Mouse (Mus musculus): ENCODE data around the gene Zdhhc25. TPM values are rescaled to one million over a fixed set of nuclear protein-coding genes. Genes with fewer than 3 reads are reported as not detected.

The Zdhhc25 gene
- polyA plus RNA-seq (2014; fragmentation: Nextera tagmentation; extraction: Ambion mirVana), result not detected in 2 replicates

GRCm38 (mm10) chr15:88600002-88600401, at the start of gene Zdhhc25:
Gene Zdhhc25 (plus strand): TSS chr15:88600302.
- Histone ChIP-seq H3K4me1 (replicated peaks; ENCODE audit: control insufficient read depth, insufficient read depth, low read length) (no peaks in the 10 kb centered on the region), H3K4me2 (replicated peaks; ENCODE audit: low read depth, low read length) (no peak within 1 kb of the TSS), H3K27me3 (ENCODE audit: control insufficient read depth, insufficient read depth, low read length) (no peaks in the 10 kb centered on the region), H3K9ac (ENCODE audit: low read depth, low read length) (no peak within 1 kb of the TSS), H3K27ac (ENCODE audit: low read depth, low read length) (no peak within 1 kb of the TSS), H3K9me3 (ENCODE audit: control insufficient read depth, low read length) (no peaks in the 10 kb centered on the region), H3K36me3 (ENCODE audit: control insufficient read depth, insufficient read depth, low read length) (no peaks in the 10 kb centered on the region), H3K4me3 (ENCODE audit: low read depth, low read length) (no peak within 1 kb of the TSS)
- 84% methylated on average over 4 of the region's 4 CpGs for WGBS
- DNase-seq (ENCODE audit: low spot score), result no peak
- no peak for ATAC-seq (ENCODE audit: low FRiP score)

GRCm38 (mm10) chr15:88552852-88553251, 47.2 kb upstream of the Zdhhc25 start:
- H3K36me3 ChIP-seq (ENCODE audit: control insufficient read depth, insufficient read depth, low read length), result no peaks in the 10 kb centered on the region
- no peaks in the 10 kb centered on the region for H3K9me3 ChIP-seq (ENCODE audit: control insufficient read depth, low read length)
- no peak overlapping the region for H3K4me2 ChIP-seq (replicated peaks; ENCODE audit: low read depth, low read length)
- no peak overlapping the region for H3K27ac ChIP-seq (ENCODE audit: low read depth, low read length)
- no peak overlapping the region for H3K9ac ChIP-seq (ENCODE audit: low read depth, low read length)
- ATAC-seq (ENCODE audit: low FRiP score), result no peak
- H3K4me3 ChIP-seq (ENCODE audit: low read depth, low read length), result no peak overlapping the region
- H3K4me1 ChIP-seq (replicated peaks; ENCODE audit: control insufficient read depth, insufficient read depth, low read length), result no peaks in the 10 kb centered on the region
- no peak for DNase-seq (ENCODE audit: low spot score)
- WGBS, result 91% methylated on average over 9 of the region's 9 CpGs
- no peaks in the 10 kb centered on the region for H3K27me3 ChIP-seq (ENCODE audit: control insufficient read depth, insufficient read depth, low read length)

- 20% methylated on average over 8 of the region's 8 CpGs for WGBS
- Histone ChIP-seq H3K9me3 (ENCODE audit: control insufficient read depth, low read length) (no peaks in the 10 kb centered on the region), H3K4me2 (replicated peaks; ENCODE audit: low read depth, low read length) (no peak overlapping the region), H3K36me3 (ENCODE audit: control insufficient read depth, insufficient read depth, low read length) (no peaks in the 10 kb centered on the region), H3K27me3 (ENCODE audit: control insufficient read depth, insufficient read depth, low read length) (no peaks in the 10 kb centered on the region), H3K9ac (ENCODE audit: low read depth, low read length) (no peak overlapping the region), H3K27ac (ENCODE audit: low read depth, low read length) (no peak overlapping the region), H3K4me3 (ENCODE audit: low read depth, low read length) (no peak overlapping the region), H3K4me1 (replicated peaks; ENCODE audit: control insufficient read depth, insufficient read depth, low read length) (no peaks in the 10 kb centered on the region)
- peak; percentile 71 for DNase-seq (ENCODE audit: low spot score)
- ATAC-seq (ENCODE audit: low FRiP score), result no peak
Measured at GRCm38 (mm10) chr15:88555476-88555875, 44.6 kb upstream of the Zdhhc25 start.

GRCm38 (mm10) chr15:88560637-88561036, 39.5 kb upstream of the Zdhhc25 start:
- H3K4me3 ChIP-seq (ENCODE audit: low read depth, low read length), result no peak overlapping the region
- ATAC-seq (ENCODE audit: low FRiP score), result no peak

GRCm38 (mm10) chr15:88561058-88561730, 38.9 kb upstream of the Zdhhc25 start:
- Histone ChIP-seq H3K9ac (ENCODE audit: low read depth, low read length) (no peak overlapping the region), H3K4me3 (ENCODE audit: low read depth, low read length) (no peak overlapping the region), H3K27ac (ENCODE audit: low read depth, low read length) (peak overlapping the region; percentile 21; the same call in 1 of the 2 replicates), H3K4me2 (replicated peaks; ENCODE audit: low read depth, low read length) (peak overlapping the region; percentile 30), H3K9me3 (ENCODE audit: control insufficient read depth, low read length) (no peaks in the 10 kb centered on the region), H3K4me1 (replicated peaks; ENCODE audit: control insufficient read depth, insufficient read depth, low read length) (no peaks in the 10 kb centered on the region), H3K27me3 (ENCODE audit: control insufficient read depth, insufficient read depth, low read length) (no peaks in the 10 kb centered on the region), H3K36me3 (ENCODE audit: control insufficient read depth, insufficient read depth, low read length) (no peaks in the 10 kb centered on the region)
- DNase-seq (ENCODE audit: low spot score) (peak; percentile 69), ATAC-seq (ENCODE audit: low FRiP score) (peak; percentile 63)
- 2% methylated on average over 22 of the region's 22 CpGs for WGBS

More at GRCm38 (mm10) chr15:88560637-88561036, 39.5 kb upstream of the Zdhhc25 start:
- DNase-seq (ENCODE audit: low spot score), result peak; percentile 25
- H3K9me3 ChIP-seq (ENCODE audit: control insufficient read depth, low read length), result no peaks in the 10 kb centered on the region
- H3K4me2 ChIP-seq (replicated peaks; ENCODE audit: low read depth, low read length), result peak overlapping the region; percentile 30; the same call in 1 of the 2 replicates
- WGBS, result 64% methylated on average over 6 of the region's 6 CpGs
- H3K36me3 ChIP-seq (ENCODE audit: control insufficient read depth, insufficient read depth, low read length), result no peaks in the 10 kb centered on the region
- H3K27ac ChIP-seq (ENCODE audit: low read depth, low read length), result no peak overlapping the region
- H3K4me1 ChIP-seq (replicated peaks; ENCODE audit: control insufficient read depth, insufficient read depth, low read length), result no peaks in the 10 kb centered on the region
- no peaks in the 10 kb centered on the region for H3K27me3 ChIP-seq (ENCODE audit: control insufficient read depth, insufficient read depth, low read length)
- no peak overlapping the region for H3K9ac ChIP-seq (ENCODE audit: low read depth, low read length)

GRCm38 (mm10) chr15:88565307-88565706, 34.8 kb upstream of the Zdhhc25 start:
- no peak overlapping the region for H3K4me3 ChIP-seq (ENCODE audit: low read depth, low read length)
- no peaks in the 10 kb centered on the region for H3K27me3 ChIP-seq (ENCODE audit: control insufficient read depth, insufficient read depth, low read length)
- no peak for ATAC-seq (ENCODE audit: low FRiP score)
- no peak for DNase-seq (ENCODE audit: low spot score)
- H3K9ac ChIP-seq (ENCODE audit: low read depth, low read length), result no peak overlapping the region
- no peaks in the 10 kb centered on the region for H3K36me3 ChIP-seq (ENCODE audit: control insufficient read depth, insufficient read depth, low read length)
- H3K4me1 ChIP-seq (replicated peaks; ENCODE audit: control insufficient read depth, insufficient read depth, low read length), result no peaks in the 10 kb centered on the region
- no peaks in the 10 kb centered on the region for H3K9me3 ChIP-seq (ENCODE audit: control insufficient read depth, low read length)
- WGBS, result 87% methylated on average over 9 of the region's 9 CpGs
- no peak overlapping the region for H3K27ac ChIP-seq (ENCODE audit: low read depth, low read length)
- no peak overlapping the region for H3K4me2 ChIP-seq (replicated peaks; ENCODE audit: low read depth, low read length)

- DNase-seq (ENCODE audit: low spot score) (no peak), ATAC-seq (ENCODE audit: low FRiP score) (no peak)
- H3K4me2 ChIP-seq (replicated peaks; ENCODE audit: low read depth, low read length), result no peak overlapping the region
- H3K4me1 ChIP-seq (replicated peaks; ENCODE audit: control insufficient read depth, insufficient read depth, low read length), result no peaks in the 10 kb centered on the region
- no peak overlapping the region for H3K9ac ChIP-seq (ENCODE audit: low read depth, low read length)
- no peaks in the 10 kb centered on the region for H3K27me3 ChIP-seq (ENCODE audit: control insufficient read depth, insufficient read depth, low read length)
- no peaks in the 10 kb centered on the region for H3K36me3 ChIP-seq (ENCODE audit: control insufficient read depth, insufficient read depth, low read length)
- H3K9me3 ChIP-seq (ENCODE audit: control insufficient read depth, low read length), result no peaks in the 10 kb centered on the region
- no peak overlapping the region for H3K27ac ChIP-seq (ENCODE audit: low read depth, low read length)
- 77% methylated on average over 4 of the region's 4 CpGs for WGBS
- no peak overlapping the region for H3K4me3 ChIP-seq (ENCODE audit: low read depth, low read length)
Measured at GRCm38 (mm10) chr15:88565806-88566205, 34.3 kb upstream of the Zdhhc25 start.

- Histone ChIP-seq H3K9me3 (ENCODE audit: control insufficient read depth, low read length) (no peaks in the 10 kb centered on the region), H3K36me3 (ENCODE audit: control insufficient read depth, insufficient read depth, low read length) (no peaks in the 10 kb centered on the region), H3K4me3 (ENCODE audit: low read depth, low read length) (no peak overlapping the region), H3K4me2 (replicated peaks; ENCODE audit: low read depth, low read length) (no peak overlapping the region), H3K27me3 (ENCODE audit: control insufficient read depth, insufficient read depth, low read length) (no peaks in the 10 kb centered on the region), H3K9ac (ENCODE audit: low read depth, low read length) (no peak overlapping the region), H3K4me1 (replicated peaks; ENCODE audit: control insufficient read depth, insufficient read depth, low read length) (no peaks in the 10 kb centered on the region), H3K27ac (ENCODE audit: low read depth, low read length) (no peak overlapping the region)
- WGBS, result 71% methylated on average over 17 of the region's 17 CpGs
- ATAC-seq (ENCODE audit: low FRiP score) (no peak; the same call in 1 of the 2 replicates), DNase-seq (ENCODE audit: low spot score) (peak; percentile 31)
Measured at GRCm38 (mm10) chr15:88570697-88571096, 29.4 kb upstream of the Zdhhc25 start.

- no peaks in the 10 kb centered on the region for H3K9me3 ChIP-seq (ENCODE audit: control insufficient read depth, low read length)
- no peak overlapping the region for H3K27ac ChIP-seq (ENCODE audit: low read depth, low read length)
- ATAC-seq (ENCODE audit: low FRiP score) (no peak), DNase-seq (ENCODE audit: low spot score) (no peak)
- no peak overlapping the region for H3K4me3 ChIP-seq (ENCODE audit: low read depth, low read length)
- no peaks in the 10 kb centered on the region for H3K36me3 ChIP-seq (ENCODE audit: control insufficient read depth, insufficient read depth, low read length)
- 85% methylated on average over 6 of the region's 6 CpGs for WGBS
- H3K4me2 ChIP-seq (replicated peaks; ENCODE audit: low read depth, low read length), result no peak overlapping the region
- H3K4me1 ChIP-seq (replicated peaks; ENCODE audit: control insufficient read depth, insufficient read depth, low read length), result no peaks in the 10 kb centered on the region
- H3K9ac ChIP-seq (ENCODE audit: low read depth, low read length), result no peak overlapping the region
- no peaks in the 10 kb centered on the region for H3K27me3 ChIP-seq (ENCODE audit: control insufficient read depth, insufficient read depth, low read length)
Measured at GRCm38 (mm10) chr15:88579461-88579860, 20.6 kb upstream of the Zdhhc25 start.
